Mouse (Mus musculus) urinary bladder, postnatal 25 days (tissue): ENCODE results near the gene Csnk2b.

Source experiments
- DNase-seq: peaks from one replicate; pipeline ENCODE4 v3.0.0; 2022; ENCODE audit warnings: low spot score

Gene Csnk2b

GRCm38 (mm10) chr17:35085208-35085865 is 36.5 kb downstream of the Csnk2b start, which contains the start of gene Ly6g6f:
Ly6g6f (minus strand) TSS chr17:35085610.
- DNase-seq: no peak

- no peak for DNase-seq
These were observed 37.8 kb downstream of the Csnk2b start for GRCm38 (mm10) chr17:35083929-35084497.

- no peak for DNase-seq
These were observed 38.8 kb downstream of the Csnk2b start for GRCm38 (mm10) chr17:35082841-35083576.

DNA sequence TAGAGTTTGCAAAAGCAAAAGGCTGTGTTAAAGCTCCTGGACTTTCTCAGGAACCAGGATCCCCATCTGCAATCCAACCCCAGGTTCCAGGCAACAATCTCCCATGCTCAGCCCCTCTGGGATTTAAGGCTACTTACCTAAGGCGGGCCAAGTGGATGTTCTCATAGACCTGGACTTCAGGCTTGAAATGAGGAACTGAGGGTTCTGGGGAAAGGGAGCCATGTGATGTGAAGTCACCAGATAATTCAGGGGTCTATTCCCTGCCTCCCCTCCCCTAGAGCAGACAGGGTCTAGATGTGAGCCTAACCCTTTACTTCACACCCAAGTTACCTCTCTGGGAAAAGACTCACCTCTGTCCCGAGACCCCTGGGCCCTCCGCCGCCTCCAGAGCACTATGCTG is 41.1 kb downstream of the Csnk2b start:
- DNase-seq: no peak

DNA sequence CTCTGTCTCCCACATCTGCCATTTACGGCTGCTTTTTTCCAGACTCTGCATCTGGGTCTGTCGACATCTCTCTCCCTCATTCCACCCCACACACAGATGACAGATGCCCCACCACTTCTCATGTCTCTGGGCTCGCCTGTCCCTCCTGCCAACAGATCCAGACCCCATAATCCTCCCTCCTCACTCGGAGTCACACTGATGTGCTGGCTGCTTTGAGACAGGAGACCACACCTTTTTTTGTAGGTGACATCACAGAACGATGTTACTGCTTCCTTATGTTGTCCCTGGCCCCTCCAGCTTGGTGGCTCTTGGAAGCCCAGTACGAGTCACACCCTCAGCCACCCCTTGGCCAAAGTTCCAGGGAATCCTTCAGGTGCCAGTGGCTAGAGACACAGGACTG is 41.6 kb downstream of the Csnk2b start:
- DNase-seq: no peak

DNA sequence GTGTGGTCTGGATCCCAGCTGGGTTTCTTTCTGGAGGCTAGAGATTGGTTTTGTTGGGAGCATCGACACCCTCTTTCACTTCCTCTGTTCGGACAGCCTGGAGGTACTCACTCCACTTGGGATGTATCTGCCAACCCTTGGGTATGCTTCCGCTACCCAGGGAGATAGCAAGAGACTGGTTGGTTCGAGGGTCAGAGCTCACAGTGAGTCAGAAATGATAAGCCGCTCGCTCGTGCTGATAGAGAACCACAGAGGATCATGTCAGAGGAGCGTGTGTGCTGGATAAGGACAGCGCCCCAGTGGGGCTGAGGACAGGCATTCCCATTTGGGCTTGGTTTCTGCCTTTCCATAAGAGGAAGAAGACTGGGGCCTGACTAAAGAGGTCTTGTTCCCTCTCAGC is 42.1 kb downstream of the Csnk2b start:
- DNase-seq: no peak

DNA sequence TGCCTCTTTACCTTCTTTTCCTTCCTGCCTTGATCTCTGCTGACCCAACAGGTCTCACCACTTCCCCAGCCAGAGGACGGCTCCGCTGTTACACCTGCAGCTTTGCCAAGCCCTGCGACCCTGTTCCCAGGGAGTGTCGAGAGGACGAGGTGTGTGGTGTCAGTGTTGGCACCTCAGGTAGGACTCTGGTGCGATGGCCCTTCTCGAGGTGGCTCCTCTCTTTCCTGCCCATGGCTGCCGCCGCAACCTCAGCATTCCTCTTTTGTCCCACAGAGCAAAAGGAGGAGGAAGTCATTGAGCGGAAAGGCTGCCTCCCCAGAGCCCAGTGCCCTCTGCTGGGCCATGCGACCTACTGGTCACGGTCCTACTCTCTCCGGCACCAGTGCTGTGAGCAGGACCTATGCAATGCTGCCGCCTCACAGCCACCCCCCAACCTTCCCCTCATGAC is 44.0 kb downstream of the Csnk2b start, which contains the start of gene Ly6g6d:
Ly6g6d (minus strand) TSS at position 280 of the 448 bp plus-strand sequence.
- DNase-seq: peak; percentile 44

- DNase-seq: no peak
These were observed 44.6 kb downstream of the Csnk2b start for GRCm38 (mm10) chr17:35077285-35077684.

- DNase-seq: no peak
These were observed 45.2 kb downstream of the Csnk2b start, which contains the start of gene Ly6g6e for GRCm38 (mm10) chr17:35076507-35077176. Ly6g6e (plus strand) TSS chr17:35076902.

DNA sequence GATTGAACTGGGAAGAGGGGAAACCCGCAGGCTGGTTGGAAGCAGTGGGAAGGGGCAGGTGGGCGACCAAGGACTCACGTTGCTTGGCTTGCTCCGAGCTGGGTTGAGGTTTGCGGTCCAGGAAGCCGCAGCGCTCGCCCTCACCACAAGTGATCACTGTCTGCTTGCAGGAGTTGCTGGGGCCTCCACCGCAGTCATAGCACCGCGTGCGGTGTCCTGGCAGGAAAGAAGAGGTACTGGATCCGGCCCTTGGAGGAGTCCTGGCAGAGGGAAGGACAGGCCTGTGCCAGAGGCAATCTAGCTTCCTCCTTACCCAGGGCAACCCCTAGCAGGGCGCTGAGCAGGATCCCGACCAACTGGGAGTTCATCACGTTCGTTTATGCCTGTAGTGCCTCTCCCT is 47.8 kb downstream of the Csnk2b start:
- no peak for DNase-seq

DNA sequence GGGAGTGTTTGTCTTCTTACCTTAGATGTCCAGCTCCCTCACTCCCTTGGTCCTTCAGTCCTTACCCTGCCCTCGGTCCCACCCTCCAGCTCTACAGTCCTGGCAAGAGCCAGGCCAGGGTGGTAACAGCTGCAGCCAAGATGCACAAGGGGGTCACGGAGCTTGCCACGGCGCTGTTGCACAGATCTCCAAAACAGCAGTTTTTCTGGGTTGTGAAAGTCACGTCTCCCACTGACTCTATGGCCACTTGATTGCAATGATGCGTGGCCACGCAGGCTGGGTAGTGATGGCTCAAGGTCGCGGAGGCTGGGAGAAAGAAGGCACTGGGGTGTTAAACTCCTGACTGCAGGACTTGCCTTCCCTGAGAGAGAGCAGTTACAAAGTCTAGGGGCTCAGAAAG is 50.4 kb downstream of the Csnk2b start:
- no peak for DNase-seq

DNA sequence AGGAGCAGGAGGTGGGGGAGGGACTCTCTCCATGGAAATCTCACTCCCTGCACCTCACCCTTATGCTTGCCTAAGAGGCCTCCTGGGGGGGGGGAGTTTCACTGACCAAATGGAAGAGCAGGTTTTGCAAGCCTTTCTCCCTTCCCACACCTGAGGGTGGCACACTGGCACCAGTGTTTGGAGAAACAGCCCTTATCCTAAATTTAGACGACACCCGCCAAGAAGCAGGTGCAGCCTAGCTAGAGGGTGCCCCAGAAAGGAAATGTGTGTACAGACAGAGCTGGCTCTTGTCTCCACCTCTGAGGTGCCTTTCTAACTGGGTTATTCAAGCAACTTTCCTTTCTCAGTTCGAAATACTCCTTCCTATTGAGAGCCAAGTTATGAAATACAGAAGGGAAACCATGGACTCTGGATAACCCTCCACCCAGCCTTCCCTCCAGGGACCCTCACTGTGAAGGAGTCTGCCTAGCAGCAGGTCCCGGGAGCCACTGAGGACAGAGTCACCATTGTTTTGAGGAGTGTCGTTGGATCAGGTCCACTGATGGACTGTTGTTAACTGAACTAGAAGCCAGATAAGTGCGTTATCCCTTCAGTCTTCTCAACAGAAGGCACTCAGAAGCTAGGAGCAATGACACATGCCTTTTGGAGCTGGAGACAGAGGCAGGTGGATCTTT is 51.2 kb downstream of the Csnk2b start:
- no peak for DNase-seq

GRCm38 (mm10) chr17:35068213-35068914 is 53.5 kb downstream of the Csnk2b start:
- DNase-seq: no peak
